Mouse (Mus musculus): Measurements from ENCODE around the gene Lin7c. TPM values are rescaled to one million over a fixed set of nuclear protein-coding genes. Genes with fewer than 3 reads are reported as not detected.

The Lin7c gene
- total RNA-seq, 2 experiments from 2014 or later = 230 to 234 TPM

- DNase-seq = no peak
- intact Hi-C loops (cut with DNase I) = loop anchor here (5.0 kb wide), 1 partner anchor 100 kb away; the partner anchor contains the start of gene Ccdc34
These were observed 26.3 kb downstream of the Lin7c start for GRCm38 (mm10) chr2:109916782-109917495.

DNA sequence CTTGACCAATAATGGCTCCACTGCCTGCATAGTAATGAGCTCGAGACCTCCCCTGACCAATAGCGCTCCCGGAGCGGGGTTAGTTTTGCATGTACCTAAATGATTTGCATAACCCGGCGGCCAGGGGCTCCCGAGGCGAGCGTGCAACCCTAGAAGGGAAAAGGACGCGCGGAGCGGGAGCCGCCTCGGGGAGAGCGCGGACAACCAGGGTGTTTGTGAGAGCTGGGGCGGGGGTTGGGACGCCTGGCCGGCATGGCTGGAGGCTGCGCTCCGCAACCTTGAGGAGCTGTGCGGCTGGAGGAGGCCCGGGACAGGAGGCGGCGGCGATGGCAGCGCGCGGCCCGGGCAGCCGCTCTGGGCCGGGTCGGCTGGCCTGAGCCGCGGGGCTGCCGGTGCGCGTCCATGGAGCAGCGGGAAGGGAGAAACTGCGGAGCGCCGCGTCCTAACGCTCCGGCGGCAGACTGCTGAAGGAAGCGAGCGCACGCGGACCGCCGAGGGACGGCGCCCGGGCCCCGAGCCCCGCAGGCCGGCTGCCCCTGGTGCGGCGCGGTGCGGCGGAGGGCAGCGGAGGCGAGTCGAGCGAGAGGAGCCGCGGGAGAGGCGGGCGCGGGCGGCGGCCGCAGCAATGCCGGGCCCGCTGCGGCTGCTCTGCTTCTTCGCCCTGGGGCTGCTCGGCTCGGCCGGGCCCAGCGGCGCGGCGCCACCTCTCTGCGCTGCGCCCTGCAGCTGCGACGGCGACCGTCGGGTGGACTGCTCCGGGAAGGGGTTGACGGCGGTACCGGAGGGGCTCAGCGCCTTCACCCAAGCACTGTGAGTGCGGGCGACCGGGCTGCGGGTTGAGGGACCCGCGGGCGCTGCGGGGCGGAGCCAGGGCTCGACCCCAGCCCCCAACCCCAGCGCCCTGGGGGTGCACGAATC, 27.1 kb downstream of the Lin7c start, which contains the start of gene Lgr4:
Gene Lgr4 (plus strand): TSS at position 152 of the 918 bp plus-strand sequence.
- DNase-seq = peak; percentile 95
- intact Hi-C loops (cut with DNase I) = loop anchor here (5.0 kb wide), 1 partner anchor 100 kb away; the partner anchor contains the start of gene Ccdc34

- no peak for DNase-seq
- intact Hi-C loops (cut with DNase I) = loop anchor here (5.0 kb wide), 1 partner anchor 99 kb away; the partner anchor contains the start of gene Ccdc34
These were observed 28.1 kb downstream of the Lin7c start for GRCm38 (mm10) chr2:109918592-109919262.

GRCm38 (mm10) chr2:109920471-109920870, 29.8 kb downstream of the Lin7c start:
- intact Hi-C loops (cut with DNase I) = no loop called here
- DNase-seq = no peak

- intact Hi-C loops (cut with DNase I) = no loop called here
- DNase-seq = no peak
These were observed 30.8 kb downstream of the Lin7c start for GRCm38 (mm10) chr2:109921298-109922035.

DNA sequence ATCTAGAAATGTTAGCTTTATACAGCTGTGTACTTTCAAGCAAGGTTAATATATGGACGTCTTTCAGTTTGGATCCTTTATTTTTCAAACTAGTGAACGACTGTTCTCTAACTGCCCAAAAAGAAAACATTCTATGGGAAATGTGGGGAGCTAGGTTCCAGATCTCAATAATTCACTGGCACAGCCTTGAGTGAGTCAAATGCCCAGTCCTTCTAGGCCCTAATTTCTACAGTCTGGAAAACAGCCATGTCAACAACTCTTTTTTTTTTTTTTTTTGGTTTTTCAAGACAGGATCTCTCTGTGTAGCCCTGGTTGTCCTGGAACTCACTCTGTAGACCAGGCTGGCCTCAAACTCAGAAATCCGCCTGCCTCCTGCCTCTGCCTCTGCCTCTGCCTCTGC, 31.7 kb downstream of the Lin7c start:
- no peak for DNase-seq
- intact Hi-C loops (cut with DNase I) = no loop called here

GRCm38 (mm10) chr2:109923031-109923430, 32.4 kb downstream of the Lin7c start:
- DNase-seq = no peak
- intact Hi-C loops (cut with DNase I) = no loop called here

GRCm38 (mm10) chr2:109923945-109924344, 33.3 kb downstream of the Lin7c start:
- intact Hi-C loops (cut with DNase I) = no loop called here
- no peak for DNase-seq

DNA sequence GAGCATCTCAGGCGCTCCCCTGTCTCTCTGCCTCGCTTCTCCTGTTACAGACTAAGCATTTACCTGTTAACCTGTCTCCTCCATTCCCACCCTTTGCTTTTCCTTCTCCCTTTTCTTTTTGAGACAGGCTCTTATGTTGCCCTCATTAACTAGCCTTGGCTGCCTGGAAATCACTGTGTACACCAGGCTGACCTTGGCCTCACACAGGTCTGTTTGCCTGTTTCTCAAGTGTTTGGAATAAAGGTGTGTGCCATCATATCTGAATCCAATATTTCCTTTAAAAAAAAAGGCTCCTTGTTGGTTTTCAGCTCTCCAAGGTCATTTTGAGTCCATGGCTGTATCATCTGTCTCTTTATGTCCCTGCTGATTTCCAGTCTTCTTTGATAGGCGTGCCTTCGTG, 36.3 kb downstream of the Lin7c start:
- intact Hi-C loops (cut with DNase I) = no loop called here

GRCm38 (mm10) chr2:109927446-109927845, 36.8 kb downstream of the Lin7c start:
- no peak for DNase-seq
- intact Hi-C loops (cut with DNase I) = no loop called here

More for the DNA sequence above, 36.3 kb downstream of the Lin7c start:
- DNase-seq = no peak

DNA sequence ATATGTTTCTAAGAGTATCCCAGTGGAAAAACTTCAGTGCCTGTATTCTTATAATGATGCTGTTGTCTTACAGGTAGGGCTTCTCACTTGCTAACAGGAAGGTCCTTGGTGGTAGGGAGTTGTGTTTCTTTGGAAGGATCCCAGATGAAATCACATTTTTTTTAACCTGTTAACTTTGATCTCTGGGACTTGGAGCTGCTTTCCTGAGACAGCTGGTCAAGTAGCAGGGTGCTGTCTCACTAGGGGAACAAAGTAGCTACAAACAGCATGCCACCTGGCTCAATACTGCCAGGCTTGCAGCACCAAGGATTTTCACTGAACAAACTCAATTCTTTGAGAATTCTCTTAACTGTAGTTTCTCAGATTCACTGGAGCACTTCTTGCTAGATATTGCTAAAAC, 37.2 kb downstream of the Lin7c start:
- peak; percentile 29 for DNase-seq
- intact Hi-C loops (cut with DNase I) = no loop called here

DNA sequence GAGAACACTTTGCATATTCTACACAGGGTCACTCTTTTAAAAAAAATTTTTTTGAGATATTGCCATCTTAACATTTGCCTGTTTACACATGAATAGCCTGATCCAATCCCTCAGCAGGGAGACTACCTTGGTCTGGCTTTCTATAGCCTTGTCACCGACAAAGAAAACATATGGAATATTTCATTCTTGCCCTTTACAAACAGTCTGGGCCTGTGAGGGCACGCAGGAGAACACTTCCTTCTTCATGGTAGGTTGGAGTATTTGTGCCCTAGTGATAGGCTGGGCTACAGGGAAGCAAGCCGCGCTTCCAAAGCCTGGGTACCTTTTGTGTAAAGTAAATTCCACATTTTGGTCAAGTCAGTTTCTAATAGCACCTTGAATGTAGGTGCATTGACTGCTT, 38.1 kb downstream of the Lin7c start:
- intact Hi-C loops (cut with DNase I) = no loop called here
- DNase-seq = no peak

- no peak for DNase-seq
- intact Hi-C loops (cut with DNase I) = no loop called here
These were observed 38.6 kb downstream of the Lin7c start for GRCm38 (mm10) chr2:109929256-109929655.

DNA sequence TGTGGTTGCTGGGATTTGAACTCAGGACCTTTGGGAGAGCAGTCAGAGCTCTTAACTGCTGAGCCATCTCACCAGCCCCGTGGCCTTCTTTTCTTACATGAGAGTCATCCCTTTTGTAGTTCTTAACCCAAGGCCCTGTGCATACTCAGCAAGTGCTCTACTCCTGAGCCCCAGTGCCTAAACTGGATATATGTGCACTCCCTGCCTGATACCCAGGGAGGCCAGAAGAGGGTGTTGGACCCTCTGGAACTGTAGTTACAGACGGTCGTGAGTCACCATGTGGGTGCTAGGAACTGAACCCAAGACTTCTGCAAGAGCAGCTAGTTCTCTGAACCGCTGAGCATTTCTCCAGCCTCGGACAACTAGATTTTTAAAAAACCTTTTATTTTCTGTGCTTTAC, 39.7 kb downstream of the Lin7c start:
- intact Hi-C loops (cut with DNase I) = no loop called here
- no peak for DNase-seq

GRCm38 (mm10) chr2:109930771-109931170, 40.1 kb downstream of the Lin7c start:
- intact Hi-C loops (cut with DNase I) = no loop called here
- no peak for DNase-seq

GRCm38 (mm10) chr2:109931978-109932780, 41.5 kb downstream of the Lin7c start:
- intact Hi-C loops (cut with DNase I) = no loop called here
- DNase-seq = no peak

DNA sequence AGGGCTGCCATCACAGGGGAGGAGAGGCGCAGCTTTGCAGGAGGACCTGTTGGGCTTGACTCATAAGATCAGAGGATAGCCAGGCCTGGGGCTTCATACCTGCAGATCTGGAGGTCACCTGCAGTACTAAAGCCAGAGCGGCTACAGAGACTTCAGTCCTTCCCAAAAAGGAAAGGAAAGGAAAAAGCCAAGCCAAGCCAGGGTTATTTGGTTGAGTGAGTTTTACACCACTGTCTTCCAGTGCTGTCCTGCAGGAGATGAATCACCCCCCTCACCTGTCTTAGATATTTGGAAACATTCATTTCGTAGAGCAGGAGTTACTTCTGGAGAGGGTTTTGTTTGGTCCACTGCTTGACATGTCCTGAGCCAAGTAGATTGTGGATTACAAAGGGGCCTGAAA, 42.5 kb downstream of the Lin7c start:
- intact Hi-C loops (cut with DNase I) = no loop called here
- DNase-seq = no peak

DNA sequence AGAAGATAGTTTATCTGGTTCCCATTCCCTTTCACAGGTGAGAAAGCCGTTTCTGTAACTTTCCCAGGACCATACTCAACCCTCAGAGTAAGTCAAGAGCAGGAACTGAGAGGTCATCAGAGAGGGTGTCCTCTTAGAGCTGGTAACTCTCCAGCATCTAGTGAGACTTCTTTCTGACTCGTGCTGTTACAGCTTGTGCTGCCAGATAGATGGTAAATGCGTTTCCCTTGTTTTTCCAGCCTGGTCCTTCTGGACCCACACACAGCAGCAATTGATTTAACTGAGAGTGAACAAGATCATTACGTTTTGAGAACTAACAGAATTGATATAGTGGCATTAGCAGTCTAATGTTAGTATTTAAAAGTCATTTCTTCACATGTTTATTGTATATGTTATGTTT, 43.4 kb downstream of the Lin7c start:
- intact Hi-C loops (cut with DNase I) = no loop called here
- no peak for DNase-seq

- no peak for DNase-seq
- intact Hi-C loops (cut with DNase I) = no loop called here
These were observed 44.5 kb downstream of the Lin7c start for GRCm38 (mm10) chr2:109935194-109935593.
